Mouse (Mus musculus) heart, adult 2 months (tissue): ENCODE data around the gene Carm1.
"Not testable (repeated sequence)": the region's sequence is repeated elsewhere in the genome, so short reads cannot be mapped to it uniquely, and the experiment has no call there.

Source experiments
- CTCF ChIP-seq: fragments of 200-600 bp; IDR thresholded peaks from 2 replicates; pipeline ENCODE4 v1.8.1; 2022; ENCODE audit warnings: antibody characterized with exemption, mild to moderate bottlenecking, moderate library complexity
- POLR2A ChIP-seq: fragments of 200-500 bp; IDR thresholded peaks from 2 replicates; pipeline ENCODE4 v1.6.1; 2011; ENCODE audit warnings: mild to moderate bottlenecking, low read depth, low read length, control low read depth; ENCODE audit not compliant: insufficient read depth

GRCm38 (mm10) chr9:21594350-21594749 lies 47.7 kb downstream of the Carm1 start:
- TF ChIP-seq POLR2A, CTCF: not testable (repeated sequence)
